Mouse (Mus musculus) heart, adult 9 months (tissue): ENCODE results near the gene Tmem215.

Experiments
- DNase-seq, 2 experiments: peaks; one replicate each; pipeline ENCODE4 v3.0.0; 2022; ENCODE audit warnings: low spot score in 2 of 2

Gene Tmem215

GRCm38 (mm10) chr4:40471880-40472279 lies at the start of gene Tmem215:
Gene Tmem215, plus strand, starts transcription at chr4:40472180.
- no peak for DNase-seq

GRCm38 (mm10) chr4:40431916-40432315 lies 40.1 kb upstream of the Tmem215 start:
- no peak for DNase-seq

GRCm38 (mm10) chr4:40433379-40433778 lies 38.6 kb upstream of the Tmem215 start:
- DNase-seq: no peak

GRCm38 (mm10) chr4:40434388-40434787 lies 37.6 kb upstream of the Tmem215 start:
- DNase-seq: no peak

- DNase-seq: no peak
Measured at GRCm38 (mm10) chr4:40443565-40443964, 28.4 kb upstream of the Tmem215 start.

- DNase-seq: no peak
Measured at GRCm38 (mm10) chr4:40472700-40473530, 935 bp downstream of the Tmem215 start.

GRCm38 (mm10) chr4:40473911-40474310 lies 1.9 kb downstream of the Tmem215 start:
- no peak for DNase-seq

GRCm38 (mm10) chr4:40477963-40478362 lies 6.0 kb downstream of the Tmem215 start:
- no peak for DNase-seq

- DNase-seq: no peak
Measured at GRCm38 (mm10) chr4:40486546-40486945, 14.6 kb downstream of the Tmem215 start.

GRCm38 (mm10) chr4:40491731-40492130 lies 19.8 kb downstream of the Tmem215 start:
- no peak for DNase-seq

GRCm38 (mm10) chr4:40496354-40496753 lies 24.4 kb downstream of the Tmem215 start:
- no peak for DNase-seq

GRCm38 (mm10) chr4:40496828-40497227 lies 24.8 kb downstream of the Tmem215 start:
- no peak for DNase-seq

- DNase-seq: no peak
Measured at GRCm38 (mm10) chr4:40499812-40500591, 28.0 kb downstream of the Tmem215 start.

- DNase-seq: no peak
Measured at GRCm38 (mm10) chr4:40502459-40502858, 30.5 kb downstream of the Tmem215 start.

GRCm38 (mm10) chr4:40509534-40509933 lies 37.6 kb downstream of the Tmem215 start:
- no peak for DNase-seq

GRCm38 (mm10) chr4:40513235-40513634 lies 41.3 kb downstream of the Tmem215 start:
- DNase-seq: no peak

- no peak for DNase-seq
Measured at GRCm38 (mm10) chr4:40518545-40519324, 46.8 kb downstream of the Tmem215 start.
